Mouse (Mus musculus) stomach, embryonic 16.5 days (tissue): ENCODE measurements around the gene Zcwpw1. TPM values are rescaled to one million over a fixed set of nuclear protein-coding genes. Genes with fewer than 3 reads are reported as not detected.

Experiments used
- ATAC-seq: fragments of 200-750 bp; cut with Nextera tagmentation; 2 replicates; pipeline ENCODE4 v1.8.0; 2017; ENCODE audit warnings: moderate number of reproducible peaks, moderate TSS enrichment; ENCODE audit not compliant: insufficient read depth, low FRiP score
- H3K27ac ChIP-seq: fragments of 300-500 bp; sonication (generic); 2 replicates; pipeline ENCODE4 v1.5.1; 2014; ENCODE audit warnings: low read length
- H3K27me3 ChIP-seq: fragments of 300-500 bp; sonication (generic); 2 replicates; pipeline ENCODE4 v1.6.1; 2014; ENCODE audit warnings: low read length, control low read depth, mixed read lengths; ENCODE audit not compliant: control insufficient read depth, insufficient read depth
- H3K36me3 ChIP-seq: fragments of 300-500 bp; sonication (generic); 2 replicates; pipeline ENCODE4 v1.6.1; 2014; ENCODE audit warnings: low read length; ENCODE audit not compliant: control insufficient read depth, insufficient read depth
- H3K4me1 ChIP-seq: fragments of 300-500 bp; sonication (generic); 2 replicates; pipeline ENCODE4 v1.6.1; 2014; ENCODE audit warnings: low read length, control low read depth, mixed read lengths; ENCODE audit not compliant: control insufficient read depth, insufficient read depth
- H3K4me2 ChIP-seq: fragments of 300-500 bp; sonication (generic); 2 replicates; pipeline ENCODE4 v1.6.1; 2014; ENCODE audit warnings: low read depth, low read length, mixed read lengths
- H3K4me3 ChIP-seq: fragments of 300-500 bp; sonication (generic); replicated peaks from 2 replicates; pipeline ENCODE4 v1.5.1; 2014; ENCODE audit warnings: mild to moderate bottlenecking, low read length
- H3K9ac ChIP-seq: fragments of 300-500 bp; sonication (generic); 2 replicates; pipeline ENCODE4 v1.6.1; 2014; ENCODE audit warnings: low read length
- H3K9me3 ChIP-seq: fragments of 300-500 bp; sonication (generic); replicated peaks from 2 replicates; pipeline ENCODE4 v1.6.1; 2016; ENCODE audit warnings: low read length, control low read depth; ENCODE audit not compliant: control insufficient read depth
- WGBS: fragments of 180-500 bp; shearing (Covaris S2); extraction: QIAGEN DNeasy Blood & Tissue Kit; methylation state at CpG from one replicate; pipeline ENCODE4 v1.1.7; 2014; 5-methylcytosine and 5-hydroxymethylcytosine counted together
- polyA plus RNA-seq: library from polyadenylated mRNA; unstranded; fragments of >200 nt; fragmentation: Nextera tagmentation; extraction: Ambion mirVana; gene quantifications from 2 replicates; pipeline ENCODE4 v1.2.1, GENCODE M21; 2015

Gene Zcwpw1
- 15.4 and 18.0 TPM in 2 replicates for polyA plus RNA-seq

DNA sequence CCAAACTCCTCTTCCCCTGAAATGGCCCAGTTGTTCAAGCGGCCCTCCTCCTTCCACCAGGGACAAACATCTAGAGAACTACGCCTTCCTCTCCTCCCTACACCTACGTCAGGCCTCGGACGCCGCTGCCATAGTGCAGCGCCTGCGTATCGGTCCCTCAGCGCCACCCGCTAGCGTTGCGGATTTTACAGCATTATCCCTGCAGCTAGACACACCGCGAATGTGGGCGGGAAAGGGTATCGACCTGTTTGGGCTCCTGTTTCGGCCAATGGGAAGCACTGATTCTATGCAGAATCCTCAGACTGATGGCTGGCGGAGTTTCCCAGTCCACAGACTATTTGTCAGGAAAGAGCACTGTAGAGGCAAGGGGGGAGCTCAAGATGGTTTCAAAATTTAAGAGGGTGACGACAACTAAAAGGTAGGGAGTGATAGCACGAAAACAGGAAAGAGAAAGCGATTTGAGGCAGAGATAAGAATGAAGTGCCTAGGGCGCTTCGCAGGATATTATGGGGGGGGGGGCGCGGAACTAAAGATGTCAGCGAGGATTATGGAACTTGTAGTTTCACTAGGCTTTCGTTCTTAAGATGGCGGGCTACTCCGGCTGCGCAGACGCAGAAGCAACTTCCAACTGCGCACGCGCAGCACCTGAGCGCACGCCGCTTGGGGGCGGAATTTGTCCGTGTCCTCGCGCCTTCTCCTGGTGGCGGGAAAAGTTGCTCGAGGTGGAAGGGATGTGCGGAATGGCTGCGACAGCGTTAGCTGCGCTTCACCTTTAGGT is at the start of gene Zcwpw1, which contains the start of gene Mepce:
Gene Zcwpw1 (plus strand): TSS at position 648 of the 778 bp plus-strand sequence.
Gene Mepce (minus strand): TSS at position 505 of the 778 bp plus-strand sequence.
- Histone ChIP-seq H3K4me2 (peak within 1 kb of the TSS; percentile 90), H3K36me3 (peaks cover 9% of the 10 kb centered on the region; the same call in 1 of the 2 replicates), H3K27ac (peak within 1 kb of the TSS; percentile 100), H3K9me3 (no peaks in the 10 kb centered on the region), H3K4me1 (peaks cover 23% of the 10 kb centered on the region), H3K4me3 (peak within 1 kb of the TSS; percentile 79), H3K9ac (peak within 1 kb of the TSS; percentile 92), H3K27me3 (no peaks in the 10 kb centered on the region)
- WGBS, result under 1% methylated on average over 48 of the region's 48 CpGs
- peak; percentile 61 for ATAC-seq

DNA sequence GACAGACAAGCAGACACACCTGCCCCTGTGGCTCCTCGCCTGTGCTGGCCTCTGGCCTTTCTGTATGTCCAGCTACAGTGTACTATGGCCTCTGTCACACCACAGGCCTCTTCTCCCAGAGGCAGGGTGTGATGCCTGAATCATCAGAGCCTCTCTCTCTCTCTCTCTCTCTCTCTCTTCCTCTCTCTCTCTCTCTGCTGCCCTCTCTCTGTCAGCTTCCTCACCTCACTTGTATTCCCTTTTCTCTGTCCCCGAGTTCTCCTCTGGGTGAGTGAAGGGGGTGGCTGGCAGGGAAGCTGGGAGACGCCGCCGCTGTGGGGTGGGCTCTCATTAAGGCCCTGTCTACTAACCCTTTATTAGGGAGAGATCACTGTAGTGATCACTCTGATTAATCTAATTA is 49.1 kb upstream of the Zcwpw1 start:
- WGBS, result 51% methylated on average over 5 of the region's 5 CpGs
- H3K27ac ChIP-seq, result no peak overlapping the region
- H3K4me1 ChIP-seq, result peaks cover 16% of the 10 kb centered on the region
- no peaks in the 10 kb centered on the region for H3K27me3 ChIP-seq
- ATAC-seq, result no peak
- no peaks in the 10 kb centered on the region for H3K9me3 ChIP-seq
- H3K4me3 ChIP-seq, result no peak overlapping the region
- H3K4me2 ChIP-seq, result peak overlapping the region; percentile 15; the same call in 1 of the 2 replicates
- peak overlapping the region; percentile 21; the same call in 1 of the 2 replicates for H3K9ac ChIP-seq
- no peaks in the 10 kb centered on the region; the same call in 1 of the 2 replicates for H3K36me3 ChIP-seq

DNA sequence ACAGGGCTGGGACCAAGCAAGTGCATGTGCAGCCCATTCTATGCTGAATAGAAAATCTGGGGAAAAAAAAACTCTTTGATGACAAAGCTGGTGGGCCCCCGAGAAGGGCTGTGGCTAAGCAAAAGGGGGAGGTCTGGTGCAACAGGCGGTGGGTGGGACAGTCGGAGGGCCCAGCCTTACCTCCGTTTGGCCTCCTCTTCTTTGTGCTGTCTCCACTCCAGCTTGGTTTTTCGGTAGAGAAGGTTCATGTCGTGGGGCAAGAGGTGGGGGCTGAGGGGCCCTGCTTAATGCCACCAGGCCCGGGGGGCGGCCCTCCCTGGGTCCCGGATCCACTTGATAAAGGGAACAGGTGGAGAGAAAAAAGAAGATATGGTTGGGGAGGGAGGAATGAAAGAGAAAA is 48.1 kb upstream of the Zcwpw1 start:
- Histone ChIP-seq H3K4me3 (peak overlapping the region; percentile 69; the same call in 1 of the 2 replicates), H3K4me2 (peak overlapping the region; percentile 79), H3K27me3 (no peaks in the 10 kb centered on the region), H3K4me1 (peaks cover 11% of the 10 kb centered on the region), H3K27ac (peak overlapping the region; percentile 21; the same call in 1 of the 2 replicates), H3K9me3 (no peaks in the 10 kb centered on the region), H3K36me3 (no peaks in the 10 kb centered on the region), H3K9ac (no peak overlapping the region)
- no peak for ATAC-seq
- 54% methylated on average over 9 of the region's 9 CpGs for WGBS

DNA sequence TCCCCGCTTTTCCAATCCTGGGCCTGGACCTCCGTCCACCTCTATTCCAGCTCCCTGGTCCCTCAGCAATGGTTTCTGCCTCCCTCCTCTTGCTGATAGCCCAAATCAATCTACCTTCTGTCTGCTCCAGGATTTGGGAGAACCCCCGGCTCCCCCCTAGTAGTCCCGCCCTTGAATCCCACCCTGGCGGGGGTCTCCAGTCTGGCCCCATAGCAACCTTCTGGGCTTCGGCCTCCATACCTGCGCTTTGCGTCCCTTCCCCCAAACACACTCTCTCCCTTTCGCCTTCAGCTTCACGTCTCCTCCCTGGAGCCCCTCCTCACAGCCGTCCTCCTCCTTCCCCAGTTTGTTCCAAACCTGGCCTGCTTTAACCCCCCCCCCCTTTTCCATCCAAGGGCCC is 47.1 kb upstream of the Zcwpw1 start:
- WGBS, result 17% methylated on average over 11 of the region's 11 CpGs
- peak overlapping the region; percentile 79 for H3K4me2 ChIP-seq
- no peaks in the 10 kb centered on the region for H3K9me3 ChIP-seq
- H3K9ac ChIP-seq, result peak overlapping the region; percentile 82
- H3K27ac ChIP-seq, result peak overlapping the region; percentile 86
- H3K4me1 ChIP-seq, result peaks cover 9% of the 10 kb centered on the region; the same call in 1 of the 2 replicates
- ATAC-seq, result 0 out of 2 replicates have a peak, but pooled peaks have one; percentile 11
- H3K36me3 ChIP-seq, result no peaks in the 10 kb centered on the region
- H3K4me3 ChIP-seq, result peak overlapping the region; percentile 69
- no peaks in the 10 kb centered on the region for H3K27me3 ChIP-seq

DNA sequence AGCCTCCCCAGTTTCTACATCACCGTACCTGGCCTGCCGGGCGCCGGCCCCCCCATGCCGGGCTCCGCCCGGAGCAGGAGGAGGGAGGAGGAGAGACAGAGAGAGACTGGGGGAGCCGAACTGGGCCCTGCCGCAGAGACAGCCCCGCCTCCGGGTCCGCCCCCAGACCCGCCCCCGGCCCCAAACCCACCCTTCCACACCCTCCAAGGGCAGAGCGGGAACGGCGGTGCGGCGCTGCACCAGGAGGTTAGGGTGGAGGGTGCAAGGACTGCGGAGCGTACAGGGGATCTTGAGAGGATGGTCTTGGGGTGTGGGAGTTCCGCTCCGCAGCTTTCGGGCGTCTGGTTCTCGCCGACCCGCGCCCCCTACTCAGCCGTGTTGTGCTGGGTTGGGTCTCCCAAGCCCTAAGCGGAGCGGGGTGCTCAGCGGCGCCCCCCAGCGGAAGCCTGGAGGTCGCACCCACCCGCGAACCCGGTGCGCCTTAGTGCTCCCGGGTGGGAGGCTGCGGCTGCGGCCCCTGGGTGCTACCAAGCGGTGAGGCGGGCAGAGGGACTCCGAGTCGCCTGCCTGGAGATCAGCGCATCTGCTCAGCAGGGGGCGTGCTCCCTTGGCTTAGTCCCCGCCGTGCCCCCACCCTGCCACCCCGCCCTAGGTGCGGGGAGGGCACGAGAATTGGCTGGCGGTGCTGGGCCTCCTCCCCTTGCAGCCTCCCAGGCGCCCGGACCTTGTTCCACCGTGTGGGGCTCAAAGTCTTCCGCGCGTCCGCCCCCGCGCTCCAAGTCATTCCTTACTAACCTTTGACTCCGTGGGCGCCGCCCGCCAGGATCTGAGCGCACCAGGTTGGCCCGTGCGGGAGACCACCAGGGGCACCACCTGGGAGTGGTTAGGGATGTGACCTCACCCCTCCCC is 46.3 kb upstream of the Zcwpw1 start, which contains the start of gene Nyap1:
Gene Nyap1 (minus strand): TSS at position 585 of the 909 bp plus-strand sequence.
- ATAC-seq, result peak; percentile 84
- Histone ChIP-seq H3K9ac (peak within 1 kb of the TSS; percentile 82), H3K9me3 (no peaks in the 10 kb centered on the region), H3K4me3 (peak within 1 kb of the TSS; percentile 69), H3K4me2 (peak within 1 kb of the TSS; percentile 79), H3K27ac (peak within 1 kb of the TSS; percentile 86), H3K27me3 (no peaks in the 10 kb centered on the region), H3K36me3 (no peaks in the 10 kb centered on the region), H3K4me1 (peaks cover 9% of the 10 kb centered on the region; the same call in 1 of the 2 replicates)
- WGBS, result under 1% methylated on average over 66 of the region's 71 CpGs

DNA sequence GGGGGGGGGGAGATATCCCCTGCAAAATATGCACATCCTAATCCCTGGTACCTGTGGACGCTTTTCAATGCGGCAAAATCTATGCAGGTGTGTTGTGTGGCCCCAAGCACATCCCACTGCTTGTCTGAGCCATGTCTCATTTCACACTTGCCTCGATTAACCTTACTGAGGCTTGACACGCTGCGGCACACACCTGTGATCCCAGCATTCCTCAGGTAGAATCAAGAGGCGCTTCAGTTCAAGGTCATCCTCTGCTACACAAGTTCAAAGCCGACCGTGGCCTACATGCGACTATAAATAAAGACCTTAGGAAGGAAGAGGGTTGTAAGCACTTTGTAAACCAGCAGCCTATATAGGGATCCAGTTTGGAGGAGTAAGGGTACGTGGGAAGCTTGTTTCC is 45.5 kb upstream of the Zcwpw1 start:
- Histone ChIP-seq H3K36me3 (no peaks in the 10 kb centered on the region), H3K4me3 (no peak overlapping the region; the same call in 1 of the 2 replicates), H3K4me1 (peaks cover 9% of the 10 kb centered on the region; the same call in 1 of the 2 replicates), H3K9me3 (no peaks in the 10 kb centered on the region), H3K27me3 (no peaks in the 10 kb centered on the region), H3K9ac (peak overlapping the region; percentile 82), H3K4me2 (peak overlapping the region; percentile 79), H3K27ac (0 out of 2 replicates have a peak overlapping the region, but pooled peaks have one; percentile 86)
- 59% methylated on average over 10 of the region's 10 CpGs for WGBS
- ATAC-seq, result no peak

DNA sequence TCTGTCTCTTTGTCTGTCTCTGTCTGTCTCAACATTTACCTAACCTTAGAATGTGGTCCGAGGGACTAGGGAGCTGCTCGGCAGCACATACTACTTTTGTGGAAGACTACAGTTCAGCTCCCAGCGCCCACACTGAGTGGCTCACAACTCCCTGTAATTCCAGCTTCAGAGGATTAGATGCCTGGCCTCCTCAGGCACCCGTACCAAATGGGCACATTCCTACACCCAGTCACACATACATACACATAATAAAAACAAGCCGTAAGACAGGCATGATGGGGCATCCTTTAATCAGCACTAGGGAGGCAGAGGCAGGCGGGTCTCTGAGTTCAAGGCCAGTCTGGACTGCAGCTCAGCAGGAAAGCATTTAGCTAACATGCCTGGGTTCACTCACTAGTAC is 44.8 kb upstream of the Zcwpw1 start:
- Histone ChIP-seq H3K27me3 (no peaks in the 10 kb centered on the region), H3K4me2 (no peak overlapping the region), H3K27ac (no peak overlapping the region), H3K9me3 (no peaks in the 10 kb centered on the region), H3K4me3 (no peak overlapping the region), H3K4me1 (peaks cover 12% of the 10 kb centered on the region; the same call in 1 of the 2 replicates), H3K9ac (no peak overlapping the region), H3K36me3 (no peaks in the 10 kb centered on the region)
- ATAC-seq, result no peak
- WGBS, result 91% methylated on average over 6 of the region's 6 CpGs

DNA sequence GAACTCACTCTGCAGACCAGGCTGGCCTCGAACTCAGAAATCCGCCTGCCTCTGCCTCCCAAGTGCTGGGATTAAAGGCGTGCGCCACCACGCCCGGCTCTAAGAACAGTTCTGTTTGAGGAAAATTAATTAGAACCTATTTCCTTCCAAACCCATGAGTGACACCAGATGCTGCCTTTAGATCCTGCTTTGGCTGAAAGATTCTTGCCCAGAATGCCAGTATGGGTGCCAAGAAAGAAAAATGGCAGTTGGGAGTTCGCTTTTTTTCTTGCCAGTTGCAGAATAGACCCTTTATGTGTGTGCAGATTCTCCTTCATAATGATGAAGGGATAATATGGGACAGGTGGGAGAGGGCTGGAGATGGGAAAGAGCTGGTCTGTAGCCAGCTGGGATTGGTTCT is 43.4 kb upstream of the Zcwpw1 start:
- no peak overlapping the region for H3K4me2 ChIP-seq
- H3K36me3 ChIP-seq, result no peaks in the 10 kb centered on the region
- no peak for ATAC-seq
- H3K4me1 ChIP-seq, result peaks cover 25% of the 10 kb centered on the region
- H3K9me3 ChIP-seq, result no peaks in the 10 kb centered on the region
- no peak overlapping the region for H3K9ac ChIP-seq
- H3K27ac ChIP-seq, result no peak overlapping the region
- H3K4me3 ChIP-seq, result no peak overlapping the region
- WGBS, result 93% methylated on average over 7 of the region's 7 CpGs
- no peaks in the 10 kb centered on the region for H3K27me3 ChIP-seq
